Mouse (Mus musculus): ENCODE results near the gene 2810004N23Rik. TPM values are rescaled to one million over a fixed set of nuclear protein-coding genes. Genes with fewer than 3 reads are reported as not detected.
"Not testable (repeated sequence)": the region's sequence is repeated elsewhere in the genome, so short reads cannot be mapped to it uniquely, and the experiment has no call there.

Gene 2810004N23Rik
- polyA plus RNA-seq, 1 experiment from 2014 or later = 61.1 TPM

- Histone ChIP-seq H3K36me3 (peaks cover 45% of the 10 kb centered on the region), H3K4me1 (replicated peaks) (peaks cover 12% of the 10 kb centered on the region)
These were observed 300 bp upstream of the 2810004N23Rik start for GRCm38 (mm10) chr8:124863163-124863677.

GRCm38 (mm10) chr8:124860188-124860587 lies 2.7 kb downstream of the 2810004N23Rik start:
- H3K9ac ChIP-seq (replicated peaks) = no peak overlapping the region
- H3K36me3 ChIP-seq = peaks cover 60% of the 10 kb centered on the region
- WGBS = 85% methylated on average over 3 of the region's 3 CpGs
- H3K4me1 ChIP-seq (replicated peaks) = peaks cover 12% of the 10 kb centered on the region
- H3K4me3 ChIP-seq (replicated peaks) = no peak overlapping the region
- no peak for ATAC-seq (ENCODE audit: insufficient number of reproducible peaks, insufficient read depth, low FRiP score, low TSS enrichment, low read depth)
- H3K9me3 ChIP-seq = peaks cover 19% of the 10 kb centered on the region; the same call in 1 of the 2 replicates
- H3K27me3 ChIP-seq = no peaks in the 10 kb centered on the region
- H3K4me2 ChIP-seq = no peak overlapping the region
- H3K27ac ChIP-seq = no peak overlapping the region

More at GRCm38 (mm10) chr8:124863163-124863677, 300 bp upstream of the 2810004N23Rik start:
- H3K9me3 ChIP-seq = no peaks in the 10 kb centered on the region
- no peaks in the 10 kb centered on the region for H3K27me3 ChIP-seq
- ATAC-seq (ENCODE audit: insufficient number of reproducible peaks, insufficient read depth, low FRiP score, low TSS enrichment, low read depth) = peak; percentile 82
- peak overlapping the region; percentile 92 for H3K27ac ChIP-seq
- peak overlapping the region; percentile 94 for H3K9ac ChIP-seq (replicated peaks)
- peak overlapping the region; percentile 70 for H3K4me3 ChIP-seq (replicated peaks)
- peak overlapping the region; percentile 83 for H3K4me2 ChIP-seq
- WGBS = under 1% methylated on average over 33 of the region's 33 CpGs

DNA sequence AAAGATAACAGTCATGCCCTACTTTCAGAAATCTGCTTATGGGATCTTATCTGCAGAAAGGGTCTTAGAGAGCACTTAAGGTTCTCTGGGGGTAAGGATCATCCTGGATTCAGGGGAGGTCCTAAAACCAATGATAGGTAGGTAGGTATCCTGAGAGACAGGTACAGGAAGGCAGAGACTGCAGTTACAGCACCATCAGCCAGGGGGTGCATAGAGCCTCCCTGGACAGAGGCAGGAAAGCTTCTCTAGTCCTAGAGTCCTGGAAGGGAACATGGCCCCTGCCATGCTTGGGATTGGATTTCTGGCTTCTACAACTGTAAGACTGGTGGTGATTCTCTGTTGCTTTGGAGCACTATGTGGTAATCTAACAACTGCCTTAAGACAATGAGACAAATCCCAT lies 3.5 kb downstream of the 2810004N23Rik start:
- no peak overlapping the region for H3K9ac ChIP-seq (replicated peaks)
- H3K9me3 ChIP-seq = peaks cover 19% of the 10 kb centered on the region; the same call in 1 of the 2 replicates
- no peak overlapping the region for H3K4me2 ChIP-seq
- peaks cover 66% of the 10 kb centered on the region for H3K36me3 ChIP-seq
- no peak overlapping the region for H3K4me3 ChIP-seq (replicated peaks)
- peaks cover 11% of the 10 kb centered on the region for H3K4me1 ChIP-seq (replicated peaks)
- no peak for ATAC-seq (ENCODE audit: insufficient number of reproducible peaks, insufficient read depth, low FRiP score, low TSS enrichment, low read depth)
- no peak overlapping the region for H3K27ac ChIP-seq
- no peaks in the 10 kb centered on the region for H3K27me3 ChIP-seq

- Histone ChIP-seq H3K27ac (no peak overlapping the region), H3K4me2 (no peak overlapping the region), H3K9ac (replicated peaks) (no peak overlapping the region), H3K4me1 (replicated peaks) (no peaks in the 10 kb centered on the region), H3K4me3 (replicated peaks) (no peak overlapping the region), H3K9me3 (peaks cover 31% of the 10 kb centered on the region; the same call in 1 of the 2 replicates), H3K27me3 (no peaks in the 10 kb centered on the region), H3K36me3 (peaks cover 63% of the 10 kb centered on the region)
- no peak for ATAC-seq (ENCODE audit: insufficient number of reproducible peaks, insufficient read depth, low FRiP score, low TSS enrichment, low read depth)
- 93% methylated on average over 1 of the region's 1 CpGs for WGBS
These were observed 9.4 kb downstream of the 2810004N23Rik start for GRCm38 (mm10) chr8:124853511-124853910.

GRCm38 (mm10) chr8:124845573-124845972 lies 17.3 kb downstream of the 2810004N23Rik start:
- no peaks in the 10 kb centered on the region for H3K4me1 ChIP-seq (replicated peaks)
- peaks cover 38% of the 10 kb centered on the region for H3K36me3 ChIP-seq
- ATAC-seq (ENCODE audit: insufficient number of reproducible peaks, insufficient read depth, low FRiP score, low TSS enrichment, low read depth) = no peak
- 74% methylated on average over 5 of the region's 5 CpGs for WGBS
- H3K4me3 ChIP-seq (replicated peaks) = no peak overlapping the region
- no peak overlapping the region for H3K9ac ChIP-seq (replicated peaks)
- H3K27ac ChIP-seq = no peak overlapping the region
- no peaks in the 10 kb centered on the region for H3K9me3 ChIP-seq
- H3K4me2 ChIP-seq = no peak overlapping the region
- no peaks in the 10 kb centered on the region for H3K27me3 ChIP-seq

GRCm38 (mm10) chr8:124845131-124845530 lies 17.8 kb downstream of the 2810004N23Rik start:
- 68% methylated on average over 3 of the region's 3 CpGs for WGBS
- no peak for ATAC-seq (ENCODE audit: insufficient number of reproducible peaks, insufficient read depth, low FRiP score, low TSS enrichment, low read depth)
- Histone ChIP-seq H3K9me3 (no peaks in the 10 kb centered on the region), H3K27ac (no peak overlapping the region), H3K9ac (replicated peaks) (no peak overlapping the region), H3K4me3 (replicated peaks) (no peak overlapping the region), H3K27me3 (no peaks in the 10 kb centered on the region), H3K4me2 (no peak overlapping the region), H3K36me3 (peaks cover 42% of the 10 kb centered on the region), H3K4me1 (replicated peaks) (no peaks in the 10 kb centered on the region)

- H3K27ac ChIP-seq; H3K27me3 ChIP-seq; H3K4me2 ChIP-seq; H3K9ac ChIP-seq (replicated peaks); H3K9me3 ChIP-seq; H3K4me1 ChIP-seq (replicated peaks); H3K4me3 ChIP-seq (replicated peaks); ATAC-seq (ENCODE audit: insufficient number of reproducible peaks, insufficient read depth, low FRiP score, low TSS enrichment, low read depth): not testable (repeated sequence)
- WGBS = 59% methylated on average over 1 of the region's 1 CpGs
- H3K36me3 ChIP-seq = peaks cover 64% of the 10 kb centered on the region
These were observed 20.0 kb downstream of the 2810004N23Rik start for GRCm38 (mm10) chr8:124842929-124843328.

GRCm38 (mm10) chr8:124841775-124842174 lies 21.1 kb downstream of the 2810004N23Rik start:
- no peaks in the 10 kb centered on the region for H3K9me3 ChIP-seq
- no peak overlapping the region for H3K4me3 ChIP-seq (replicated peaks)
- H3K4me1 ChIP-seq (replicated peaks) = no peaks in the 10 kb centered on the region
- H3K27ac ChIP-seq = no peak overlapping the region
- no peaks in the 10 kb centered on the region for H3K27me3 ChIP-seq
- no peak overlapping the region for H3K4me2 ChIP-seq
- H3K36me3 ChIP-seq = peaks cover 67% of the 10 kb centered on the region
- no peak for ATAC-seq (ENCODE audit: insufficient number of reproducible peaks, insufficient read depth, low FRiP score, low TSS enrichment, low read depth)
- WGBS = 91% methylated on average over 10 of the region's 10 CpGs
- no peak overlapping the region for H3K9ac ChIP-seq (replicated peaks)

DNA sequence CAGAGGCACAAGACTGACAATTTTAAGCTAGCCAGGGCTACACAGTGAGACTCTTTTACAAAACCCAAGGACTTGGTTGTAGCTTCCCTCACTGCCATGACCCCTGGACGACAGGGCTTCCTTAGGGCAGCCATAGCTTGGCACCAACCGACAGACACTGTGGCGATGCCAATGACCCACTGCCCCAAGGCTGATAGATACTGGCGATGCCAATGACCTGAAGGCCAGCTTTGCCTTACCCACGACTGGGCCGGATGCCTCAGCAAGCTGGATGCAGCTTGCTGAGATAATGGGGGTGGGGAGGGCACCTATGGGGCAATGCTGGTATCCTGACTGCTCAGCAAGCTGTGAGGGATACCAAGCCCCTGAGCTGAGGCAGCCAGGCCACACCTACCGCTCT lies 22.0 kb downstream of the 2810004N23Rik start:
- H3K4me3 ChIP-seq (replicated peaks) = no peak overlapping the region
- H3K27ac ChIP-seq = no peak overlapping the region
- peaks cover 67% of the 10 kb centered on the region for H3K36me3 ChIP-seq
- WGBS = 93% methylated on average over 7 of the region's 7 CpGs
- ATAC-seq (ENCODE audit: insufficient number of reproducible peaks, insufficient read depth, low FRiP score, low TSS enrichment, low read depth) = no peak
- H3K9me3 ChIP-seq = no peaks in the 10 kb centered on the region
- H3K27me3 ChIP-seq = no peaks in the 10 kb centered on the region
- no peaks in the 10 kb centered on the region for H3K4me1 ChIP-seq (replicated peaks)
- H3K4me2 ChIP-seq = no peak overlapping the region
- H3K9ac ChIP-seq (replicated peaks) = no peak overlapping the region

DNA sequence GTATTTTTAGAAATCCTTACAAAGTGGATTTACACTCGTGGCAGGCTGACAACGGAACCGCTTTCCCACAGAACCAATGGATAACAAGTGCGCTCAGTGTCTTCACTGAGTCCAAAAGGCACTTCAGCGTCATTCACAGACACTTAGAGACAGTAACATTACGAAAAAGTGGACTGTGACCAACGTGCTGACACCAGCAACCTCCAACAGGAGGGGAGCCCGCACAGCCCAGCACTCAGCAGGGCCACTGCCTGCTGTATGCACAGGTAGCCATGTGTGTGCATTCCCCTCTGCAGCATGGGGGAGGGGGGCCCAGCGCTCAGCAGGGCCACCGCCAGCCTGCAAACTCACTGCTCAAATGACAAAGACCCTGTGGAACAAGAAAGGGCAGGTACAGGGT lies 23.5 kb downstream of the 2810004N23Rik start:
- H3K9ac ChIP-seq (replicated peaks) = no peak overlapping the region
- peaks cover 56% of the 10 kb centered on the region for H3K36me3 ChIP-seq
- H3K4me3 ChIP-seq (replicated peaks) = no peak overlapping the region
- peaks cover 6% of the 10 kb centered on the region; the same call in 1 of the 2 replicates for H3K4me1 ChIP-seq (replicated peaks)
- 94% methylated on average over 10 of the region's 10 CpGs for WGBS
- no peak for ATAC-seq (ENCODE audit: insufficient number of reproducible peaks, insufficient read depth, low FRiP score, low TSS enrichment, low read depth)
- no peaks in the 10 kb centered on the region for H3K9me3 ChIP-seq
- no peak overlapping the region for H3K27ac ChIP-seq
- H3K27me3 ChIP-seq = no peaks in the 10 kb centered on the region
- no peak overlapping the region for H3K4me2 ChIP-seq

DNA sequence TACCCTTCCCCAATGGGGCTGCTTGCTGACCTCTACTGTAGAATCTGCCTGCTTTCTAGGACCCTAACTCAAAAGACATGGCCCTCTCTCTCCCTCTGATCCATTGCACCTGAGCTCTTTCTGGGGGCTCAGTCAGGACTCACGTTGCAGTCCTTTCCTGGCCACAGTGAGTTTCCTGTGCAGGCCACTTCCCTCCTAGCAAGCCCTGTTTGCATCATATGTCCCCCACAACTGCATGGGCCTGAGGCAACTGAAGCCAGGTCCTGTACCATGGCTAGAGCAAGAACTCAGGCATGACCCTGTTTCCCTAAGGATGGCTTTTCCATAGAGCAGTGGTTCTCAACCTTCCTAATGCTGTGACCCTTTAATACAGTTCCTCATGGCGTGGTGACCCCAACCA lies 25.0 kb downstream of the 2810004N23Rik start:
- no peak overlapping the region for H3K27ac ChIP-seq

GRCm38 (mm10) chr8:124836907-124837306 lies 26.0 kb downstream of the 2810004N23Rik start:
- Histone ChIP-seq H3K9ac (replicated peaks) (no peak overlapping the region), H3K36me3 (peaks cover 42% of the 10 kb centered on the region), H3K4me2 (no peak overlapping the region), H3K27me3 (no peaks in the 10 kb centered on the region), H3K4me3 (replicated peaks) (no peak overlapping the region), H3K9me3 (no peaks in the 10 kb centered on the region), H3K4me1 (replicated peaks) (peaks cover 14% of the 10 kb centered on the region; the same call in 1 of the 2 replicates), H3K27ac (no peak overlapping the region)
- WGBS = 86% methylated on average over 2 of the region's 2 CpGs
- ATAC-seq (ENCODE audit: insufficient number of reproducible peaks, insufficient read depth, low FRiP score, low TSS enrichment, low read depth) = no peak

More for the DNA sequence above, 25.0 kb downstream of the 2810004N23Rik start:
- H3K9ac ChIP-seq (replicated peaks) = no peak overlapping the region
- no peak for ATAC-seq (ENCODE audit: insufficient number of reproducible peaks, insufficient read depth, low FRiP score, low TSS enrichment, low read depth)
- H3K4me3 ChIP-seq (replicated peaks) = no peak overlapping the region
- 86% methylated on average over 2 of the region's 2 CpGs for WGBS
- no peaks in the 10 kb centered on the region for H3K9me3 ChIP-seq
- no peak overlapping the region for H3K4me2 ChIP-seq
- H3K27me3 ChIP-seq = no peaks in the 10 kb centered on the region
- H3K4me1 ChIP-seq (replicated peaks) = peaks cover 14% of the 10 kb centered on the region; the same call in 1 of the 2 replicates
- H3K36me3 ChIP-seq = peaks cover 46% of the 10 kb centered on the region
